Mouse (Mus musculus): ENCODE measurements around the gene Btnl2.
A peak's percentile ranks its signal among the peaks of the same experiment; 100 is the strongest.
"Not testable (repeated sequence)": the region's sequence is repeated elsewhere in the genome, so short reads cannot be mapped to it uniquely, and the experiment has no call there.

Gene Btnl2

DNA sequence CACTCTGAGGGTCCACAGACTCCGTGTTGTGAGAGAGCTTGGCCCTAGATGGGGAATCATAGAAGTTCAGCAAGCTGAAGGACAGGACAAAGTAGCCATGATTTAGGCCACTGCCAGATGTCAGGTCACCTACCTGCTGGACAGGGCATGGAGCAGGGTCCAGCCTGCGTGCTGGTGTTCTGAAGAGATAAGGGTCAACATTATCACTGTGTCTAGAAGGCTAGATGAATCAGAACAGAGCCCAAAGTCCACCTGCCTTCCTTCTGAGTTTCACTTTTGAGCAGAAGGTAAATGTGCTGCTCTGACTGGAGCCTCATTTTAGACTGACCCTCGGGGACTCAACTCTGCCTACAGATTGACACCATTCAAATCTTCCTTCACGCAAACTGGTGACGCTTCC lies at the start of gene Btnl2:
Gene Btnl2, plus strand, starts transcription at position 284 of the 400 bp plus-strand sequence.
- DNase-seq = no peak

DNA sequence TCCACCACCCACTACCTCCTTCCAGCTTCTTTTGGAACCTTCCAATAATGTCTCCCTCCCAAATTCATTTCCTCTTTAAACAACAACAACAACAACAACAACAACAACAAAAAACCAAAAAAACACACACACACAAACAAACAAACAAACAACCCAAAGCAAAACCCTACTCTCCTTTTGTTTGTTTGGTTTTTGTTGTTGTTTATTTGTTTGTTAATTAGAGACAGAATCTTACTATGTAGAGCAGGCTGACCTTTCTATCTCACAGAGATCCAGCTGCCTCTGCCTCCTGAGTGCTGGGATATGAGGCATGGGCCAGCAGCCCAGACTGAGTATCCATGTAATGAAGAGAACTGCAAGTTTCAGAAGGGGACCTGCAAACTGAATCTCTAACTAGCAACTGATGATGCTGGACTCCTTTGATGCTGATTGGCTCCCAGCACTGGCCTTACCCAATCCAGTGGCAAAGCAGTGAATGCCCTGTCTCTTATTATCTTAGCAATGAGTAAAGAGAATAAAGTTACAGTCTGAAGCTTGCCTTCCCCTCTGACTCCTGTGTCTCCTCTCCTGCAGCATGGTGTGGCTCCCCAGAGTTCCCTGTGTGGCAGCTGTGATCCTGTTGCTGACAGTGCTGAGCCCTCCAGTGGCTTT lies 49.1 kb upstream of the Btnl2 start, which contains the start of gene H2-Eb1:
Gene H2-Eb1, plus strand, starts transcription at position 488 of the 651 bp plus-strand sequence.
- peak; percentile 81 for DNase-seq

DNA sequence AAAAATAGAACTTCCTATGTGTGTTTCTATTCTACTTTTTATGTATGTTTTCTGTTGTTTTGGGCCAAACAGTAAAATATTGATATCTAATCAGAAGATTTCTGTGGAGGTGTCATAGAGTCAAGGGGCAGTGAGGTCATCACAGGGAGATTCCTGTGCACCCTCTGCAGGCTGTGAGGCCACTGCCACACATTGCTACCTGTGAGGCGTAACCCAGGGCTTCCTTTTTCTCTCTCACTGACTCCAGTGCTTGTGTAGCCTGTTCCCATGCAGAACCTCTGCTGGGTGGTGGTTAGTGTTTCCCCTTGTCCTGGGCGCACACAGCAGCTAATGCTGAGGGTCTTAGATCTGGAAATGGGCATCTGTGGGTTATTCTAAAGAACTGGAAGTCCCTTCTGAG lies 48.2 kb upstream of the Btnl2 start:
- no peak for DNase-seq

DNA sequence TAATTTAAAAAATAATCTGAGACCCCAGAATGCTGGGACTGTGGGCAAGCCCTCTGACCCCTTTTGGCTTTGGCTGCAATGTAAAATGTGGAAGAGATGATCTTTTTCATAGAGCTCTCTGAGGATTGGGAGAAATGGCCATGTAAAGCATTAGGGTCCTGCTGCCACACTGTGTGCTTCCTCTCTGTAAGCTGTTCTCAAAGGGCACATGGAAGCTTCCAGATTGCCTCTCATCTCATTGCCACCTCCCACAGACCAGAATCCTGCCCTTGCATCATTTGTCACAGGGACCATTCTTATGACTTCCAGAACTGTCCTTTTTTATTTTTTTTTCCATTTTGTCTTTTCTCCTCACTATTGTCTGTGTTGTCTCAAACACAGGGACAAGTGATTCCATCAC lies 47.4 kb upstream of the Btnl2 start:
- DNase-seq = no peak

DNA sequence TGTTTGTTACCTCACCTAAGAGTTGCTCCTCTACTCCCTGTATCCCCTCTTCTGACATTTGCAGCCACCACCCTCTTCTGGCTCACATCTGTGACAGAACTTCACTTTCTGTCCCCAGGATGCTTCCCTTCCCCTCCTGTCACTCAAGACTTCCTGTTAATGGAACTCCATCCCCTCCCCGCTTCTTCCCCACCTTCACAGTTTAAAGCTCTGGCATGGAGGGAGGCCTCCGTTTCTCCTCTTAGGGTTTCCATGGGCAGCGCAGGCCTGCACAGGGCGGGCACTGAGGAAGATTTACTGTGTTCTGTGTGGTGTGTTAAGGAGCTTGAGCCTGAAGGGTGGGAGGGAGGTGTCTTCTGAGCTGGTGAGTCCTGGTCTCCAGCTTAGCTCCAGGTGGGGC lies 46.5 kb upstream of the Btnl2 start:
- DNase-seq = no peak

DNA sequence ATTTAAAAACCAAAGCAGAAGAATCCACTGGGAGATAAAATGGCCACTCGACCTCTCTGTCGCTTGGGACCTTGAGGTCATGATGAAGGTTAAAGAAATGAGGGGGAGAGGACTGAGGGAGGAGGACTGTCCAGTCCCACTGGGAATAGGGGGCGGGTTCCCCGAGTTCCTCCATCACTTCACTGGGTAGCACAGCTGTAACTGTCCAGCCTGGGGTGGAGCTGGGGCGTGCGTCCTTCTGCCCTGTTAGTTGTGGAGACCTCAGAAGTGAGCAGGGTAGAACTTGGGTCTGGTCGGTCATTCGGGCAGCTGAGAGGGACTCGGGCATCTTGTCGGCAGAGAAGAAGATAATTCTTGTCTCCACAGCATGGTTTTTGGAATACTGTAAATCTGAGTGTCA lies 45.4 kb upstream of the Btnl2 start:
- DNase-seq = no peak

DNA sequence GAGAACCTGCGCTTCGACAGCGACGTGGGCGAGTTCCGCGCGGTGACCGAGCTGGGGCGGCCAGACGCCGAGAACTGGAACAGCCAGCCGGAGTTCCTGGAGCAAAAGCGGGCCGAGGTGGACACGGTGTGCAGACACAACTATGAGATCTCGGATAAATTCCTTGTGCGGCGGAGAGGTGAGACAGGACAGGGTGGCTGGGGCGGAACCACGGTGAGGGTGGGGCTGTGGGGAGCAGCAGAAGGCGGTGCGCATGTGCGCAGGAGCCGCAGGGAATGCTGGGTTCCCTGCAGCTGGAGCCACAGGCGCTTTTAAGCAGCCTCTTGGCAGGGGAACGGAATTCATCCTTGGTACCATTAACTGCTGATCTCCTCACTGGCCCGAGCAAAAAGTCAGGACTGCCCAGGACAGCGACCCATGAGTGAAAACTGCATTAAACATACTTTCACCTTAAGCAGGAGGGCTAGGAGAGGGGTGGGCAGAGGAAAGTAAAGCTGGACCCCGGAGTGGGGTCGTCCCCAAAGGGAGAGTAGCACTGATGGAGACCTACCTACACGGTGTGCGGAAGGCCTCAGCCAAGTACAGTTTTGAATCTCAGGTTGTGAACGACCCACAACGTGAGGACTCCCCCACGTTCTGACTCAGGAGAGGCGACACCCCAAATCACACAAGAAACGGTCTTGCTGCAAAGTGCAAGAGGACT lies 44.8 kb upstream of the Btnl2 start:
- peak; percentile 72 to 76 for DNase-seq

DNA sequence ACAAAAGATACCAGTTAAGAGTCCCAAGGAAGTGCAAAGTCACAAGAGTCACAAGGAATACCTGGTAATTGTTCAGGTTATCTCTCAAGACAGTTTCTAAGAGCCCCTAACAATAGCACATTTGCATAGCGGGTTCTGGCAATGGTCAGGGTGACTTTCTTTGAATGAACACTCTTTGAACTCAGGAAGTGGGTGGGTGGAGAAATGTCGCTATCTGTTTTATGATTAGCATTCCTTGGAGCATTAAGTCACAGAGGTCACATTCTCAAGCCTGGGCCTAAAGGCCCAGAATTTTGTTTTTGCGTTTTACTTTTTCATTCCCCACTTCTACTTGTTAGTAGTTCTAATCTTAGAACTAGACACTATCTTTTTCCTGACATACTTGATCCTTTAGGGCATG lies 44.1 kb upstream of the Btnl2 start:
- DNase-seq = not testable (repeated sequence)

DNA sequence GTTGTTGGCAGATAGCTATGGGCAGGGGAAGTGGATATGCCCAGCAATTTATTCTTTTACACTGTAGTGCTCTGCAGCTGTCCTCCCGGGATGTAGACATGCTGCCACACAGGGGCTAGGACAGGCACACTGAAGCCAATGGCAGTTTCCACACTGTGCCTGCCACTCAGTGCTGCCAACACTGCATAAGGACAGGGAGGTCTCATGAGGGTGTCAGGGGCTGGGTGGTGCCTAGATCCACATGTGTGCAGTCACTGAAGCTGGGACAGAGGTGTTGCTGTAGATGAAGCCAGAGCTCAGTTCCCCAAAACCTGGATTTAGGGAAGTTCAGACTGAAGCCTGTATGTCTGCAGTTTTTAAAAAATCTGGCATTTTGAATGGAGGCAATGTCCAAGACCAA lies 42.4 kb upstream of the Btnl2 start:
- DNase-seq = no peak

DNA sequence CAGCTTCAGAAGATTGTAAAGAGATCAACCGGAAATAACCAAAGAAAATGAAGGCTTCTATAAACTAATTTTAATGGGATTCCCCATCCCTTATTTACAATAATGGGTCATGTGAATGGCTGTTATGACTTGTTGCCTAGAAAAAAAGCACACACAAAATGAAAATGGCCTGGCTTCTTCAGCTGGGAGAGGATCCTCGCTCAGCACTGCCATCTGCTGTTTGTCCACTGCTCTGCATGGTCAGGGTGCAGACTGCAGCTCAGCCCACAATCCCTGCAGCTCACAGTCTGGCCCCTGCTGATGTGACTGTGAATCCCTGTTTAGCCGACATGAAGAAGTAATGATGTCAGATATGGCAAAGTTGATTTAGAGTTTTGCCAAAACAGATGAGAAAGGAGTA lies 41.2 kb upstream of the Btnl2 start:
- peak; percentile 76 to 82 for DNase-seq

DNA sequence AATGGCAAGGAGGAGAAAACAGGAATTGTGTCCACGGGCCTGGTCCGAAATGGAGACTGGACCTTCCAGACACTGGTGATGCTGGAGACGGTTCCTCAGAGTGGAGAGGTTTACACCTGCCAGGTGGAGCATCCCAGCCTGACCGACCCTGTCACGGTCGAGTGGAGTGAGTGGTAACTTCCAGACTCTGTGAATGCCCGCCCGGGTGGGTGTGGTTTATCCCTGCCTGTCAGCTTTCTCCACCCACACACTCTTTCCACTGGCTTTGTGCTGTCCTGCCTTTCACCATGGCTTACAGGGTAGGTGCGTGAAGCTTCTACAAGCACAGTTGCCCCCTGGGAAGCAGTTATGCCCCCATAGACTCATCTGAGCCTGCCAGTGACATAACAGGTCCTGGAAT lies 40.3 kb upstream of the Btnl2 start:
- no peak for DNase-seq

DNA sequence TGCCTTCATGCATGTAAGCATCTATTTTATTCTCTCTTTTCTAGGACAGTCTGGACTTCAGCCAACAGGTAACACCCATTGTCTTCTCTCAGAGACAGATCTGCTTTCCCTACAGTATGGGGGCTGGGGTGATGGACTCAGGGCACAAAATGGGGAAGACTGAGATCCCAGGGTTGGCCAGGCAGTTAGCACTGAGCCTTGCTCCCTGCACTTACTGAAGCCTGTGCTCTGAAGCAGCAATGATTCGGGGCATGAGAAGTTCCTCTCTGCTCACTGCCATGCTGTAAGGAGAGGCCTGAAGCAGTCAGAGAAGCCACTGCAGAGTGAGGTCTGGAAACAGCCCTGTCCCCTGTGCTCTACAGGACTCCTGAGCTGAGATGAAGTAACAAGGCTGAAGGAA lies 39.1 kb upstream of the Btnl2 start:
- DNase-seq = no peak

DNA sequence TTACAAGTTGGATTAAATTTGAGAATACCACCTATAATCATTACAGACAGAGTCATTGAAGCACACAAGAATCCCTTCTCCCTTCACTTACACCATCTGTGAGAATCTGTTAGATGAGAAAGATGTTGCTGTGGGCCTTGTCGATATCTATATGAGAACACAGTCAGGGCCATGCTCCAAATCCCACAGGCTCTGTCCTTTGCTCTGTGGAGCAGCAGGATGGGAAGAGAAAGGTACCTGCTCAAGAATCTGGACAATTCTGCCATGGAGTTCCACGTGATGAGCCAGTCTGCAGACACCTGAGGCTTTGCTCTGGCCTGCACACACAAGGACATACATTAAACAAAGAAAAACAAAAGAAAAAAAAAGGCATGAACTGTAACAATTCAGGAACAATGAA lies 37.9 kb upstream of the Btnl2 start:
- DNase-seq = no peak

DNA sequence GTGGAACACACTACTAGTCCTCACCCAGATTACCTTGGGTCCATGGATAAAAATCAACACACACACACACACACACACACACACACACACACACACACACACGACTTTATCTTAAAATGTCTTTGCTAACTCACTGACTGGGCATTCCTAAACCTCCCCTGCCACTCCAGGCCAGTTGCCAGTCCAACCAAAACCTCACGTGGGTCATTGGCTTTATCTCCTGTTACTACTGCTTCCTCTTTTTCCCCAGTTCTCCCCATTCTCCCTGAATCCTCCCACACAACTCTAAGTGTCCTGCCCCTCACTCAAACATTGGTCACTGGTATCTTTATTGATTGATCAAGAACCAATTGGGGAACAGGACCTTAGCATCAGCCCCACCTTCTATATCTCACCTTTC lies 37.3 kb upstream of the Btnl2 start:
- no peak for DNase-seq

DNA sequence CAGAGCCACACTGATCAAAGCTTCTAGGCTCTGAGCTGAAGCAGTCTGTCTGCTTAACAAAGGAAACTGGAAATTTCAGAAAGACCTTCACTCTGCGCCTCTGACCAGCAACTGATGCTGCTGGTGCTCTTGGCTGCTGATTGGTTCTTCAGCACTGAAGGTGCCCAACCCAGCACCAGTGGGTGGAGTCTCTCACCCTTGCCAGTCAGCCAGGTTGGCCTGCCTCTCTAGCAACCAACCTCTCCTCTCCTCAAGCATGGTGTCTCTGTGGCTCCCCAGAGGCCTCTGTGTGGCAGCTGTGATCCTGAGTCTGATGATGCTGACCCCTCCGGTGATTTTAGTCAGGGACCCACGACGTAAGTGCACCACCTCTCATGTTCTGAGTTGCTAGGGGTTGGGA lies 29.2 kb upstream of the Btnl2 start, which contains the start of gene H2-Eb2:
Gene H2-Eb2, plus strand, starts transcription at position 230 of the 400 bp plus-strand sequence.
- peak; percentile 21 to 35 for DNase-seq

DNA sequence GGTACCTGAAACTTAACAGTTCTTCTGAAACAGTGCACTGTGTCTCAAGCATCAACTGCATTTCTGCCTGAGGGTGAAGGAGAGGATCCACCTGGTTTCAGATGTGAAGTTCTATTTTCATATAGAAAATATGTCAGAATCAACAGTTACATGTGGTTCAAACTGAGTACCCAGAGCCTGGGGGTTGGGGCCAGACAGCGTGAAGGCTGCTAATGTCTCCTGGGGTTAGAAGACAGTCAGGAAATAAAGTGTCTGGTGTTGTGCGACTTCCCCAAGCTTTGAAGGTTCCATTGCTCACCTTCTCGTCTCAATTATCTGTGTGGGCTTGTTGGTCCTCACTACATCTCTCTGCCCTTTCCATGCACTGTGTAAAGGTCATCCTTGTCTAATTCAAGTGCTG lies 28.2 kb upstream of the Btnl2 start:
- DNase-seq = no peak

DNA sequence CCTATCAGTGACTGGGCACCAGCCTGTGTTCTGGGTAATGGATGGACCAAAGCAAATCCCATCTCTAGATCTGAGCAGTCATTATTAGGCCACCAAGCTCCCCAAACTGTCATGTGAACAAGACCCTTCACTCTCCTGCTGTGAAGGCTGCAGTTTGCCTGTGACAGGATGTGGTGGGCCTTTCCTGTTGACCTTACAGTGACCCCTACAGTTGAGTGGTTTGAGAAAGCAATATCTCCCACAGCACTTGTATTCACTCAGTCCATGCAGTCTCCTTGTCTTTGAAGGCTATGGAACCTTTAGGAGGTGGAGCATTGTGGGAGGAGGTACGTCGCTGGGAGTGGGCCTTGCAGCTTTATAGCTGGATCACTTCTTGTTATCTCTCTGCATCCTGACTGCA lies 24.8 kb upstream of the Btnl2 start:
- DNase-seq = no peak

DNA sequence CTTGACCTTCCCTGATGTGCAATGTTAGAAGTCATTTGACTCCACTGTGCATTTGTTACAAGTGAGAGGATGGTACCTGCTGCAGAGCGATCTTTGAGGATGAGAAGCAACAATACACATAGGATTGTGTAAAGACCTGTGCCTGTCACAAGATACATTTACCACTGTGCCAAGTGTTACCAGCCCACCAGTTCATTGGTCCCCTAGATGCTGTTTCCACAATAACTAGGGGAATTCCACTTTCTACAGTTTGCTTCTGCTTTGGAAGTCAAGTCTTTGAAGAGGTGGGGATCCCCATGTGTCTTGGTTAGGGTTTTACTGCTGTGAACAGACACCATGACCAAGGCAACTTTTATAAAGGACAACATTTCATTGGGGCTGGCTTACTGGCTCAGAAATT lies 23.4 kb upstream of the Btnl2 start:
- no peak for DNase-seq

DNA sequence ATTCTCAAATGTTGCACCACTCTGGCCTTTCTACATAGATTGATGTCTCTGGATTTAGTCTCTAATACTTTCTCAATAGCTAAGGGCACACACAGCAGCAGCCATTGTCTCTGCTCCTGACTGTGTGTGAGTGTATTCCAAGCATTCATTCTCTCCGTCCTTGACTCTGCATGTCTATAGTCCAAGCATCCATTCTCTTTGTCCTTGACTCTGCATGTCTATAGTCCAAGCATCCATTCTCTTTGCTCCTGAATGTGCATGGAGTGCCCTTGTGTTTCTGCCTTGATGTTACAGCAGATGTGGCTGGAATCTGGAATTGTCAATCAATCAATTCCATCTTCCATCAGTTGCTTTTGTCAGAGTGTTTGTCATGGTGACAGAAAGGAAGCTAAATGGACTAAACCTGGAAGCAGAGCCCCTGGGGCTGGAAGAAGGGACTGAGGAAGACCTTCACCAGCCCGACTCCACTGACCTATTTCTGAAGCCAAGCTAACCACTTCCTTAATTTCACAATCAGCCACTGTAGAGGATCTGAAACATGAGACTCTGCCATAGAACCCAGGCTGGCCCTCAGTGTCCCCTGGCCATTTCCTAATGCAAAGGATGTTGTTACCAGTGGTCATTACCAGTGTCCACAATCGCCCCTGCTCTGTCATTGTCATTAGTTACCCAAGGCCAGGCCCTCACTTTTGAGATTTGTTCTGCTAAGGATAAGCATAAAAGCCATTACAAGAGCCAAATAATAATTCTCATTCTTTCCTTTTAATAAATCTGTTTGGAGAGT lies 13.8 kb upstream of the Btnl2 start:
- DNase-seq = no peak

DNA sequence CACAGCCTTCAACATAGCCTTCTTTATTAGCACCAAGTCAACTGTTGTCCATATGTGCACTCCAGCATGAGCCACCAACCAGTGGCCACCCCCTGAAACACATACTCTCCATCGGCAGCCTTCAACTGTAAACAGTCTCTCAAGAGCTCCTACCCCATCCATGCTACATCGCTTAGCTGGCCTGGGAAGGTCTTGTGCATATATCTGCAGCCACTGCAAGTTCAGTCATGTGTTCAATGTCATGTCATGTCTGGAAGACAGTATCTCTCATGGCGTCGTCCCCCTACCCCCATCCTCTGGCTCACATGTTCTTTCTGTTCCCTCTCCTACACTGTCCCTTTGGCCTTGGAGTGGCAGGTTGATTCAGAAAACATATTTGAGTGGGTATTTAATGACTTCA lies 9.7 kb upstream of the Btnl2 start:
- DNase-seq = no peak

DNA sequence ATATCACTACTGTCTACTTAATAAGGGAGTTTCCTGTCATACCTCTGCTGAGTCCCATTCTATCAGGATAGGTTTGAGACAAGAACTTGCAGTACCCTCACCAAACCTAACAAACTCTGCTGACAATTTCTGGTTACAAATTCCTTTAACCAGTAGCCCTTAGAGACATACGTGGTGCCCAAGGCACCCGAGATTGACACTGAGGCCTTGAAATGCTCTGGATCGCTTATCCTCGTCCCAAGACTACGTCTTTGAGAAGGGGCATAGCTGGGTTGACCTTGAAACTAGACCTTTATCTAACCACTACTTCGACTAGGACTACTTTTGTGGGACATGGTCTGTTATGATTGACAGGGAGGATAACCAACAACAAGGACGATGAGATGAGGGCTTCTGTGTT lies 9.1 kb upstream of the Btnl2 start:
- no peak for DNase-seq

DNA sequence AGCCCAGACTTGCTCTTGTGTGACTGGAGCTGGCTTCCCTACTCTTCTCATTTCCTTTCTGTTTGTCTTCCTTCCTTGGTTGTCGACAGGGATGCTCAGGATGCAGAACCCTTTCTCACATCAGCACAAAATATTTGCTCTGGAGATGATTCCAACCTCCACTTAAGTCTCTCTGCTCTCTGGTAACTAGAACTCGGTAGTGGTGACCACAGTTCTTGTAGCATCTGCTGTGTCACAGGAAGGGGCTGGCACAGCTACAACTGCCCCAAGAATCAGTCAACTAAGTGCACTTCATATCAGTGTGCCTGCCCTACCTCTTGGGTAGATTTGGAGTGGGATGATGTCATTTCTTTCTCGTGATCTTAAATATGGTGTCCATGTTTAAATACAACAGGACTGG lies 8.6 kb upstream of the Btnl2 start:
- no peak for DNase-seq

DNA sequence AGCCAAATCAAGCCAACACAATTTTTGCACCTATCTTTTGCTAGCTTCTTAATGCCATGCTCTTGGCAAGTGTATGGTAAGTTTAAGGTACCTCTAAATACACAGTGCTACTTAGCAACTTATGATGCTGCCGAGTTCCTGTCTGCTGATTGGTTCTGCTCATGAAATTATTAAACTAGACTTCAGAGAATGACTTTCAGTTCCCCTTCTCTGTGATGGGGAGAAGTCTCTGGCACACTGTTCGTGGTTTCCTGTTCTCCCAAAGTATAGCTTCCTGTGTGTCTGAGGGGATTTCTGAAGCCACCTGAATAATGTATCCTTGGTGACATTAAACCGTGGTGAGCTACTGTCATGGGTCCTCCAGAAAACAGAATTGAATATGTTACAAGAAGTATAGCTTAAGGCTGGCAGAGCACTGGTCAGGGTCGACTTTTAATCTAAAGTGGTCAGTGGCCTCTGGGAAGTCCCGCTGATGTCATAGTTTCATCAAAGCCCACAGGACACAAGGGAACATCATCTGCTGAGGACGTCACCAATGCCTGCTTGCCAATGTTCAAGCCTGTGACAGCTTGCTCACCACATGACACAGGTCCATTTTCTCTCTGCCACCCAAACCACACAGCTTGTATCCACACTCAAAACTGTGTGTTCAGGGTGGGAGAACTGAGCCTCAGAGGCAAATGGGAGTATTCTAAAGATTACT lies 6.9 kb upstream of the Btnl2 start:
- peak; percentile 43 to 58 for DNase-seq

All from thymus, postnatal 36 days (tissue).